Mouse (Mus musculus): ENCODE measurements at regions not wholly inside any gene's neighbourhood (a gene's known extent, or its start where the extent isn't known, plus 50 kb on each side); places are given as distances from the start of the nearest gene placed in this dataset.

DNA sequence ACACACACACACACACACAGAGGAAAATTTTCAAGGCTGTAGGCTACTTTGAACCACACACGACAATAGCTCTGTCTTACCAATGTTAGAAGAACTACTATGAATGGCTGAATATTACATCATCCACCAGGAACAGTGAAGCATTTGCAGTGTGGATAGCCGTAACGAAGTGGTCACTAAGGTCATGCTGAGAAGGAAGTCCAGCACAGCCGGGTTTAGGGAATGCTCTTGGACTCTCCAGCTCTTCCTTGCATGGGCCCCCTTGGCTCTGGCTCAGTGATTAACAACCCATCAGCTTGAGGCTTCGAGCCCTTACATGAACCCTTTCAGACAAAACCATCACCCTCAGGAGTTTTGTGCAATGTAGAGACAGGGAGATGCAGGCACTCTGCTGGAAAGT is 245.3 kb downstream of the Adamts20 start:
- no peak for DNase-seq

DNA sequence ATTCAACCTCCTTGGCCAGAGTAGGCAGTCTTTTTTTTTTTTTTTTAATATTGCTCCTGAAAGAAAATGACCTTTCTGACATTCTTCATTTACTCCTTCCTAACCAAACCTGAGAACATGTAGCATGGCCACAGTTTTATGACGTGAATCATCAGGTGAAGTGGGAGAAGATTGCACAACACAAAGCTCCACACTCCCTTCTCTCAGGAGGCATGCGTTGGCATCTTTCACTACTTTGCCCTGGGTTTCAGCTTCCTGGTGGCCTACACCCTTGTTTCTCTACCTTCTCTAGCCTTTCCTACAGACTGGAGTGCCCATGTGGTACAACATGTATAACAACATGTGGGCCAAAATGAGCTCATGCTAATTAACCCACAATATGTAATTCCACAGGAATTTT is 248.5 kb downstream of the Adamts20 start:
- DNase-seq: no peak

DNA sequence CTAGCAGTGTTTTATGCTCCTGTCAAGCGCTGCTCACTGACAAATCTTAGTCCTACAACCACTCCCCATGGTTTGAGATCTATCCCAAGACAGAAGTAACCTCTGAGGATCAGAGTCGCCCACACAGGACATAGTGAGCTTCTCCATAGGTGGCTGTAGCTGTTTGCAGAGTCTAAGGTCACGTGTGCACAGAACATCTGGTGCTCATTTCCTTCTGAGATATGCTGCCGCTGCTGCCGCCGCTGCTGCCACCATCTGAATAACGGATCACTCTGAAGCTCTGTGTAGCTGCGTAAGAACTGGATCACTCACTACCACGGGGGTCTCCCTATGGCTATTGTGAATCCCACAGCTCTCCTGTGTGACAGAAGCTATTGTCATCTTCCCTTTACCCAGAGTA is 250.8 kb downstream of the Adamts20 start:
- DNase-seq: no peak

DNA sequence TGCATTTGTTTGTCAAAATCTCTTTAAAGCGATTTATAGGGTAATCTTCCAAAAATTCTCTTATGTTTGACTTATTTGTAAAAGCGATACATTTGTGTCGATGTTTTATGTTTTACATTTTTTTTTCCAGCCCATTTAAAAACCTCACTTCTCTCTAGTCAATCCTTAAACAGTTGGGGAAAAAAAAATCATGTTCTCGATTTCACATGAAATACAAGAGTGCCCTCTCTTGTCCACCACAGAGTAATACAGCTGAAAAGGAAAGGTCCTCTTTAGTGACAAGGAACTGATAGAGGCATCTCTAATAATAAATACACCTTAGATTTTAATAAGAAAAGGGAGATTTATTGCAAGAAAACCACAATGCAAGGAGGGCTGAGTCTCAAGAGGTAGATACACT is 251.8 kb downstream of the Adamts20 start:
- no peak for DNase-seq

DNA sequence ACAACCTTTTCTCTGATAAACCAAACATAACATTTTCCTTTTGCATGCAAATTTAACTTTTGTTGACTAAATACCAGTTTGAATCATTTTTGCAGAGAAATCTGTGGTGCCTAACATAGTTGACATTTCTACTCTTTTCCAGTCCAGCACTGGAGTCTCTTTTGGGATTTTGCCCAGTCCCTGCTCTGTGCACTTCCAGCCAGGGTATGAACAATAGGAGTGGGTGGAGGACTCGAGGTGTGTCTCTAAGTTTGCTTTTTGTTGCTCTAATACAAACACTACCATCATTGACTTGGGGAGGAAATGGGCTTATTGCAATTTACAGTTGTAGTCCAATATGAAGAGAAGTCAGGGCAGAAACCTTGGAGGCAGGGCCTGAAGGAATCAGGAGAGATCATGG is 256.7 kb downstream of the Adamts20 start:
- DNase-seq: no peak

DNA sequence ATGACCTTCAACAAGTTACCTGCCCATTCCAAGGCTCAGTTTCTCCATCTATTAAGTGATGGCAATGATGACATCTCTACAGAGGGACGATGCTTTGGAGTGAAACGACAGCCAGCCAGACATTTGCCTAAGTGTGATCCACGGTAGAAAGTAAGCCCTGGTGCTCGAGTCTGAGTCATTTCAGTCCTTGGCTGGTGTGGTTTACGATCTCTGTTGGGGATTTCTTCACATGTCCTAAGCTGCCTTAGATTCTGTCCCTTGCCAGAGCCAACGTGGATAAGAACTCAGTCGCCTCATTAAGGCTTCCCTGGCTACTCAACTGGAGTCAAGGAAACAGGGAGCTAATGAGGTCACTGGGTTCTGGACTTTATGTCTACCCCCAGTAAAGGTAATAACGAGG is 258.8 kb downstream of the Adamts20 start:
- DNase-seq: no peak

DNA sequence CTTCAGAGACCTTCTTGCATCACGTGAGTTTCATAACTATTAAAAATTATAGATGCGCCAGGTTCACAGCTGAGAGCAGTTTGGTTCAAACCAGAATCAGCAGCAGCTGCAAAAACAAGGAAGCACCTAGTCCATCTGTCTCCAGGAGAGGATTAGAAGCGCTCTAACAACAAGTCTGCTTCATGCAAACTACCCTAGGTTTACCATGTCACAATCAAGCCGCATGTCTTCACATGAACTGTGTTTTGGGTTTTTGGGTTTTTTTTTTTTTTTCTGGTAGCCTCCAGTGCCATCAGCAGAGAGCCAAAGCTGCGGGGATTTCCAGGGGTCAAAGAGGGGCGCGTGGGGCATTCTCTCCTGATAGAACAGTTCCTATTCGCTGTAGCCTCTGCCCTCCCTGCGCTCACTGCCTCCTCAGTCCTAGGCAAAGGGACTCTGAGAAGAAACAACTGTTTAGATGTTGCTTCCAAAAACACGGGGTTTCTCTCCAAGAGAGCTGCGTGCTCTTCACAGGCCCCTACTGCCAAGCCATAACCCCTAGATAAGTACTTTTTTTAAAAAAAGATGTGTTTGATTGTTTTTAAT is 259.8 kb downstream of the Adamts20 start:
- no peak for DNase-seq

DNA sequence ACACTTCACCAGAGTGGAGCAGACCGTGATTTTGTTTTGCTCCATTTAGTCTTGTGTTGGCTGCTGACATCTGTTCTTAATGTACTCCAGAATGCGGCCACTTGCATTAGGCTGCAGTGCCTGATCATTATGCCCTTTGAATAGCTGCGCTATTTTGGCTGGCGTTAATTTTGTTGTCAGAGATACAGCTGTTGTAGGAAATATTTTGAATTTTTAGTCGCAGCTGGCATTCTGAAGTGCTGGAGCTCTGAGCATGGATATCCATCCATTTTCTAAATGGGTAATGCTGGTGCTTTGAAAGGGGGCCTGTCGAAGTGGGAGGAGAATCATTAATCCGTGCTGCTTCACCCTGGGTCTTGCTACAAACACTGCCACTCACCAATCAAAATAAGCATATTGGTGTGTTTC is 275.1 kb downstream of the Adamts20 start:
- DNase-seq: no peak

DNA sequence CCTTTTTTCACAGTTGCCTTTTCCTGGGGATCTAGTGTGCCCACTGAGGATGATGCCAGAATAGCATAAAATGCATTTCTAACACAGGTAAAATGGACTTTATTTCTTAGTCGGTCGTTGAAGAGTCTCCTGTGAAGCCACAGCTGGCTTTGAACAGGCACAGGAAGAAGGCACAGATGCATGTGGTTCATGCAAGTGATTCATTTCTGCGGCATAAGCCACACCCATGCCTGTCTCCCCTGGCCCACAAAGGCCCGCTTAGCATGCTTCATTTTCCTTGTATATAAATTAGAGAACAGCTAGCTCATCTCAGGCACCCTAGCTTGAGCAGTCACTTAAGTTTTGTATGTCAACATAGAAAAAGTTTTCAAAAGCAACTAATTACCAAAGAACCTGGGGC is 277.6 kb downstream of the Adamts20 start:
- DNase-seq: no peak

DNA sequence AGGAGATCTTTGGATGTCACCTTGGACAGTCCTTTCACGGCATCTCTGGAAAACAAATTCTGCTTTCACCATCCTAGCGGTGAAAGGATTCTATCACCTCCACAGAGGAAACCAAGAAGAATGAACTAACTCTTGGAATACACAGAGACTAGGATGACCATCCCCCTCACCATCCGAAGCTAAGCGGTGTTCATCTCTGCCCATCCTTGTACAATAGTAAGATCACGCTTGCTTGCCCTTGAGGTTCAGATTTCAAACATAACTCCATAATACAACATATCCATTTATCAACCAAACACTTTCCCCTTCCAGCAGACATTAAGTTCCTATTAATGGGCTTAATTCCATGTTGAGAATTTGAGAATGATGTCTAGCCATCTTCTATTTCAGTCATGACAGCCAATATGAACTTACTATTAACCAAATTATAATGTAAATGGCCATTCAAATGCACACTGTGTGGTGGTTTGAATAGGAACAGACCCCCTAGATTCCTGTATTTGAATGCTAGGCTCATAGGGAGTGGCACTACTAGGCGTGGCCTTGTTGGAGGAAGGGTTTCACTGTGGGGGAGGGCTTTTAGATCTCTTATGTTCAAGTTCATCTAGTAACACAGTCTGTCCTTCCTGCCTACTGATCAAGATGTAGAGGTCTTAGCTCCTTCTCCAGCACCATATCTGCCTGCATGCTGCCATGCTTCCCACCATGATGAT is 281.4 kb downstream of the Adamts20 start:
- DNase-seq: no peak

DNA sequence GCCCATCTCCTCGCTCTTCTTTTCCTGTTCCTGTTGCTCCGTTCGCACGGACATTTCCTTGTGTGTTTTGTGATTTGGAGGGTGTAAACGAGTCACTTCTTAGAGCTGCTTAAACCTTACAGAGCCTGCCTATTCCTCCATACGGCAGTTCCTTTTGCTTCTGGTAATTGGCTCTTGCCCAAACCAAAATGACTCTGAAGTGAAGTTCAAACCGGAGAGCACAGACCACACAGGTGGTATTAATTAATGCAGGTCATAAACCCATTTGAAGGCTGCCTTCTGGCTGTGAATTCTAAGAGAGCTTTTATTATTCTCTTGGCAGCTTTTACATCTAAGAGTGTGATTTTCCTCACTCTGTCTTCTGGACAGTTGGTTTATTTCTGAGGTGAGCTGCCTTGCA is 291.1 kb downstream of the Adamts20 start:
- DNase-seq: no peak

DNA sequence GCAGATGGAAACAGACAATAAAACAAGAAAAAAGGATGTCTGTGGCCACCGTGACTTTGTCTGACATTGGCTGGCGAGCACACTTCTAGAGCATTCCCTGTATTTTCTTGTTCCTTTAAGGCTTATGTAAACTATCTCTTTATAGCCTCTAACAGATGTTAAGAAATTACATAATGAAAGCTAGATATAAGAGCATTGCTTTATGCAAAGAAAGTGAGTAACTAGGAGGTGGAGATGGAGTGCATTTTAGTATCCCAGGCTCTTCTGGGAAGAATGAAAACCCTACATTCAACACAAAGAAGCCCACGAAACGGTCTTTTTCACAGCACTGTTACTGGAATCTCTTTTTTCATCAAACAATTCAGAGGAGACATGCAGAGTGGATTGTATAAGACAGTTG is 304.4 kb downstream of the Adamts20 start:
- DNase-seq: no peak

DNA sequence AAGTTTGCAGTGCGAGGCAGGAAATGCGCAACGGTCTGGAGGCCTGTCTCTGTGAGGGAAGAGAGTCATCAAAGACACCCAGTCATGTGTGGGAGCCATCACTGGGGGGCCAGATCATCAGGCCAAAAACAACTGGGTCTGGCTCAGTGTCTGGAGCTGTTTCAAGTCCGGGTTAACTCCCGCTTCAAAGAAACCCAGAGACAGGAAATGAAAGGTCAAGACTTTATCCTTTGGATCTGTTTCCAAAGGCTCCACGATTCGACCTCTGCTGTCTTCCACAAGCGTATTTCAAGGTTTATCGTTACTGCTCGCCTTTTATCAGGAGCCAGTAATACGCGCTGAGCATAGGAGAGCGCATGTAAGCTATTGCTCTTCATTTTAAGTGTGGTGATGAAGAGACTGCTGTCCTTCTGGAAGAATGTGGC is 325.7 kb downstream of the Adamts20 start:
- no peak for DNase-seq

DNA sequence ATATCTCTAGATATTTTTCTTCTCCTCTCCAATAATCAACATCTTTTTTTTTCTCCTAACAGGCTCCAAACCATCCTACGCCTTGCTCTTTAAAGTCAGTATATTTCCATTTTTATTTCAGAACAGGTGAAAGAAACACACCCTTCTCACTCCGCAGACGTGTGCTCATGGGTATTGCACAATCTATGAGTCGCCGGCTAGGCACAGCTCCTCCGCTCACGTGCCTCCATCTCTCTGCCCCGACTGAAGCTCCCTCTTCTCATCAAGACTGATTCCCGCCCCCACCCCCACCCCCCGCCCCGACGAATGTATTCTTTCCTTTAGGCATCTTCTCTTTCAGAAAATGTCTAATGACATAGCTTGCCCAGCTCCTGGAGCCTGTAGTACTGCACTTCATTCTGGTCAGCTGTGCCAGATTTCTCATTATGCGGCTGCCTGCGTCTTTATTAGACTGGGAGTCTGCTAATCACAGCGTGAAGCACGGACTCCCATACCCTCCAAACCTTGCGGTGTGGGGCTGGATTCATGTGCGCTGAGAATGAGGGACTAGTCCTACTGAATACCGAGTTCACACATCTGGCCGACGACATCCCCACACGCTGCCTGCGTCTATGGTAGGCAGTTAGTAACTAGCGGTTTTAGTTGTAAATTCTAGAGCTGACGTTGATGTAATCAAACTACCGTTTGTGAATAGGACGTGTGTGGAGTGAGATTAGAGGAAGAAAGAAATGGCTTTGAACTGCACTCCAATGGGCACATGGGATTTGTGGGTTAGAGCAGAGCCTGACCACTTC is 327.9 kb downstream of the Adamts20 start:
- no peak for DNase-seq

DNA sequence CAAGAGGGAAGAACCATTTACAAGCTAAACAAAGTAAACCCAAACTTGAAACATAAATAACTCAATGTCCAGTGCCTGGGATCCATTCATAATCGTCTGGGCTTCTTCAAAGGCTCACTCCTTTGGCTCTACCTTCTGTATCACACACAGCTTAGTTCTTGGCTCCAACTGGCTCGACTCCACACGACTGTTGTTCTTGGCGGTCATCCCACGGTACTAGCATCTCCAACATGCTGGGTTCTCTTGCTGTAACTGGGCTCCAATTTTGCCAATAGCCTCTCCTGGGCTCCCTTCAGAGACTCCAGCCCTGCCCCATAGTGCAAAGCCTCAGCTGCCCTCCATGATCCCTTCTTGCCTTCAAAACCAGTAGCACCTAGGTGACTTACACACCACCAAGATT is 352.4 kb downstream of the Adamts20 start:
- peak; percentile 58 to 69 for DNase-seq

DNA sequence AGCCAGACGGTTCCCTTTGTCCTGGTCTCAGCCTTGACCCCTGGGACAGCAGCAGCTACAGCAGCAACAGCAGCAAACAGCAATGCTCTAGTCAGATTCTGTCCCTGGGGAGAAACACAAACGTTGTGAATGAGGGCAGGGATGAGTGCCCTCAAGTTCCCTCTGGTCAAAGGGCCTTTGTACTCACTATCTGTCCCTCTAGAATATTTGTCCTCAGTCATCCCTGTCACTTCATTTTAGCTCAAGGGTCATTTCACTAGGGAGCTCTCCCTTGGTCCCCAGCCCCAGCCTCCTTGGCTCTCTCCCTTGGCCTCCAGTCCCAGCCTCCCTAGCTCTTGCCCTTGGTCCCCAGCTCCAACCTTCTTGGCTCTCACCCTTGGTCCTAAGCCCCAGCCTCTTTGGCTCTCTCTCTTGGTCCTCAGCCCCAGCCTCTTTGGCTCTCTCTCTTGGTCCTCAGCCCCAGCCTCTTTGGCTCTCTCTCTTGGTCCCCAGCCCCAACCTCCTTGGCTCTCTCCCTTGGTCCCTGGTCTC is 358.0 kb downstream of the Adamts20 start:
- no peak for DNase-seq

DNA sequence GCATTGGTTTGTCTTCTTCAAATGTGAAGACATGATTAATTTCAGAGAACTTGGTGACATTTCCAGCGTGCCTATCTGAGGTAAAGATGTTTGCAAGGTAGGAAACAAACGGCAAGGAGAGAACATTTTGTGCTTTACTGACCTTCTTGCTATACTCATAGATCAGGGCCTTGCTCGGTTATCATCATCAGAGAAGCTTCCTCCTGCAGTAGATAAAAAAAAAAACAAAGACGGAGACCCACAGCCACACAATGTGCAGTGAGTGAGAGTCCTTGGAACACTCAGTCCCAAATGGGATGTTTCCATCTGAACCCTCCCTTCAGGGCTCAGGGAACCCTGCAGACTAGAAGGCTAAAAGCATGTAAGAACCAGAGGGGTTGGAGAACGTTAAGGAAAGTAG is 374.6 kb downstream of the Adamts20 start:
- no peak for DNase-seq

DNA sequence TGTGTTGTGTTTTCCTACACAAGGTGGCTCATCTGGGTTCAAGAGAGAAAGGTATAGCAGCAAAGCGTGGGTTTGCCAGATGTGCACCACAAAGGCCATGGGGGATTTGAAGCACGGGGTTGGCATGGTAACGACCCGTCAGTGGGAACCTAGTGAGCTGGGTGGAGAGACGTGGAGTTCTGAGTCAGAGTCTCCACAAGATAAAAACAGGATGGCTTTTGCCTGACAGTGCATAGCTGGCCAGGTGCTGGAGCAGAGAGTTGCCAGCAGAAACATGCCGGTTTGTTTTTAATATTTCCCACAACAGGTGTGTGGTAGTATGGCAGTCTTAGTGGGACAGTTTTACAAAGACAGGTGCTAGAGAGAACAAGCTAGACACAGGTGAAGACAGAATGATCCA is 375.4 kb downstream of the Adamts20 start:
- no peak for DNase-seq

DNA sequence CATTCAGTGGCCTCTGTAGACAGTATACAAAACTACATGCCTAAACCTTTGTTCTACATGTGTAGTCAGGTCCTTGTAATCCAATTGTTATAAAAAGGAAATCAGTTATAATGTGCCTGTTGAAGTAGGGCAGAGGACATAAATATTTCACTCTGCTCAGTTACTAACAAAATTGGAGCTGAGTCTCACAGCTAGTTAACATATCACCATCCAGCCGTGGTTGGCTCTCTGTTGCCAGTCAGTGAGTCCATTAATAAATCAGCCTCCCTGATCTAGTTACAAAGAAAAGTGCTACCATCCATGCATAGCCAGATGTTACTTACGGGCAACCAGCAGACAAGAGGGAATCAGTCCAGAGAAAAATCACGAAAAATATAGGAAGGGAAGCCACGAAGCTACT is 382.8 kb downstream of the Adamts20 start:
- DNase-seq: no peak

DNA sequence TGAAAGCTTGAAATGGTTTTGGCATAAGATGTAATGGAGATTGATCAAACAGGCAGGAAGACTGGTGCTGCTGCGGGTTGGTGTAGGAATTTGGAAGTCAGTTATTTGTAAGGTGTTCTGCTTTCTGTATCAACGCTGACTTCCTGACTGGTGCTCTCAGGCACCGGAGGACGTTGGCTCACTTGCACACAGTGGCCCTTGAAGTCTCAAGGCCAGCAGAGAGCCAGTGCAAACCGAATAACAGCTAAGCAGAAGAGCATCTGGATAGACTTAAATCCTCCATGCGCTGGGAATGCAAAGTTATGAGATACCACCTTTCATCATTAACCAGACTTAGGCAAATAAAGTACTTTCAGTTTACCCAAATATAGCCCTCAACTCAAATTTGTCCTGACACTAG is 388.2 kb downstream of the Adamts20 start:
- DNase-seq: no peak

DNA sequence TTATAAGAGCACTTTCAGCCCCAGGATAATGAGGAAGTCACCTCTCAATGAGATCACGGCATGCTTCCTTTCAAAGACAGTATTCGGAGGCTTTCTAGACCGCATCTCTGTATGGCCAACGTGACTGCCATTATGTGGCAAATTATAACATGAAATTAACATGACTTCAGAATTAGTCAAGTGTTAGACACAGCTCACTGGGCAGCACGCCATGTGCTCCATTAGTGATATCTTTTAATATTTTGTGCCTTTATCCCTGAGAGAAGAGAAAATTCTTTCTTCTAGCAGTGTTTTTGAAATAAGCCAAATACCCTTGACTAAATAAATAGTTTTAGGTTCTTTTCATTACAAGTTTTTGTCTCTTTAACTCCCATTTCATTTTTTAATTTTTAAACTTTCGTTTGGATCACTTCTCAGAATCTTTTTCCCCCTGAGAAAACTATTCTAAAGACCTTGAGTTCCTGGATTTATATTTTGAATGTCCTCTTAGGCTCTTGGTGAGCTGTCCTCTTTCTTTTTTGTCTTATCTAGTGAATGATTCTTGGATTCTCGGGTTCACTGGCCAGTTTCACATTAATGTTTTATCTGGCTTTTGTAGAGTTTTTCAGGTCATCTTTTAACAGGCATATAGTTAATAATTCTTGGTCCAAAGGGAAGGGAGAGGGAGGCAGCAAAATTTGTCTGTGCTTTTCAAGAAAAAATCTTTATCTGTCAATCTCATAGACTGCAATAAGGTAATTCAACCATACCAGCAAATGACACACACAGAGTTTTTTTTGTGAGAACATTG is 390.9 kb downstream of the Adamts20 start:
- no peak for DNase-seq

DNA sequence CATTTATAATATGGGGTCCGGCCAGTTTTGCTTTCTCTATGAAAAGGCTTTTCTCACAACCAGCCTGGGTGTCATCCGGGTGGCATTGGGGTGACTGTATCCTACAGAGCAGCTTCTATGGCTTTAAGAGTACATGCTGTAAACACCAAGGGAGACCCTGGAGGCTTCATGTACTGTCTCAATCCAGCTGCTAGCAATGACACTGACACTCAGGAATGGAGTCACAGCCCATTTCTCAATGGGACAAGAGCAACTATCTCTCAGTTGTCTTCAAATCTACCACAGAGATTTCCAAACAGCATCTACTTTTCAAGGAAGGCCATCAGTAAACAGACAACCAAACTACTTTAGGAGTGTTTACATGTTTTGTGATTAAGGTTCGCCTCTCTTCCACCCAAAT is 397.5 kb downstream of the Adamts20 start:
- no peak for DNase-seq

DNA sequence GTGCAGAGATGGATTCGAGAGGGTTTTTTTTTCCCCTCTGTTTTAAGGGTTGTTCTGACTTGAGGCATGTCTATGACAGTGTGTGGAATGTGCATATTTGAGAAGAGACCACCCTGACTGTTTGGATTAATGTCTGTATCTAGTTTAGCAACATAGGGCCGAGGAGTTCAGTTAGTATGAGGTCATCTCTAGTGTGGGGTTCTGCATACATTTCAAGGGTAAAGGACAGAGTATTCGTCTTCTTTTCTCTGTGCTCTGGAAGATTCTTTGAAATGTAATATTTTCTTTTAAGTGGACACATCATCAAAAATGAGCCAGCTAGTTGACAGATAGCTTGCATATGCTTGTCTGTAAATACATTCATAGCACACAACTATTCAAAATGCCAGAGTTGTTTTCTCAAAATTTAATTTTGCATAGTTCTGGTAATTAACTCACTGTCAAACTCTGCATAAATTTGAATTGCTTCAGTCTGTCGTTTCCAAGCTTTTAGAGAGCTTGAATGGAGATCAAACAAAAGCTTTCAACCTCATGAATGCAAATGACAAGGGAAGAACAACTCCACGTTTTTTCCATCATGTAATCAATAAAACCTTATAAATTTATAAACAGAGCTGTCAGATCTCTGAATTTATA is 415.5 kb downstream of the Adamts20 start:
- no peak for DNase-seq
